Mouse (Mus musculus) heart, adult 11 months (tissue): Measurements from ENCODE around the gene Olfm3.

Experiments used
- DNase-seq: peaks from one replicate; pipeline ENCODE4 v3.0.0; 2022

Gene Olfm3

GRCm38 (mm10) chr3:115081371-115081770 lies 177.5 kb downstream of the Olfm3 start:
- no peak for DNase-seq

- no peak for DNase-seq
These were observed 179.1 kb downstream of the Olfm3 start for GRCm38 (mm10) chr3:115082947-115083346.

DNA sequence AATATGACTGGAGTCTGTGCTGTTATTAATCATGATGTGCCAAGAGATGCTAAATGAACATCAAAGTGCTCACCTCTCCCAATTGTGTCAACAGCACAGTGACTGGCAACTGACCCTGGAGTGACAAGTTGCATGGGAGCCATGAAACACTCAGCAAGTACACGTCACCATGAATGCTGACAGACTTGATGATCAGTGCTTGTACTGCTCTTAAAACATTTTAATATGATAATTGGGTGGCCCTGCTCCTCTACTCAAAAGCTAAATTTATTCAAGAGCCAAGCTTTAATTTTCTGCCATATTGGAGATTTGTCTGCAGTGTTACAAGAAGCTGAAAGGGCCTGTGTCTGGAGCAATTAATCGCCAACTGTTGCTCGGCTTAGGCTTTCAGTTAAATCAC lies 184.4 kb downstream of the Olfm3 start:
- DNase-seq = no peak

- DNase-seq = no peak
These were observed 186.8 kb downstream of the Olfm3 start for GRCm38 (mm10) chr3:115090670-115091069.

DNA sequence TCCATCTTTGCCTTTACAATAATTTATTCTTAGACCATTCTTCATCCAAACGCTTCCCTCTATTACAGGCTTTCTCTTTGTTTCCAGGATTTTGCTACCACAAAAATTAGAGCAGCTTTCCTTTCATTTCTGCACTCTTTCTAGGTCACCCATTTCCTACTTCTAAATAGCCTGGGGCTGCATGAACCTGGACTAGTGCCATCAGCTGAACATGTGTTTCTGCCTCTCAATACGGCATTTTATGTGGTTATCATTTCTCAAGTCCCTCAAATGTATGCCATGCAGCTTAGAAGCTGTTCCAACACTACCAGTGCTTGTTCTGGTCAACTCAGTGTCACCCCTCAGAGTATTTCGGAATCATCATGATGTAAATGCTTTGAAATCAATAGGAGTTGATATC lies 191.6 kb downstream of the Olfm3 start:
- no peak for DNase-seq

- DNase-seq = no peak
These were observed 195.7 kb downstream of the Olfm3 start for GRCm38 (mm10) chr3:115099590-115099989.

- no peak for DNase-seq
These were observed 200.4 kb downstream of the Olfm3 start for GRCm38 (mm10) chr3:115104155-115104801.

- DNase-seq = no peak
These were observed 201.1 kb downstream of the Olfm3 start for GRCm38 (mm10) chr3:115104802-115105493.

GRCm38 (mm10) chr3:115145722-115146121 lies 241.8 kb downstream of the Olfm3 start:
- no peak for DNase-seq

DNA sequence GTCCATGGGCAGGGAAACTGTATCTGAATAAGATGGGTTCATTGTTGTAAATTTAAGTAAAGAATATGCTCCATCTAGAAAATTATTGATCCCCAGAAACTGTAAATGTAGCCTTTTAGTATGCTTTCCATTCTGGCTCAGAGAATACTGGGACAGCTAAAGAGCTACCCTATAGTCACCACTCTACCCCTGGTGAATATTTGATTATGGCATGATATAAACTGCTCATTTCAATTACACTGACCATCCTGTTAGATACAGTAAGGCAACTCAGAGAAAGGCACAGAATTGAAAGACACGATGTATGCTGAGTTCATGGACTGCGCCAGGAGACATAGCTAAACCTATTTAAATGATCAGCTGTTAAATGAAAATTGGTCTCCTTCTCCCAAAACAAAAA lies 242.4 kb downstream of the Olfm3 start:
- no peak for DNase-seq

GRCm38 (mm10) chr3:115158903-115159473 lies 255.1 kb downstream of the Olfm3 start:
- DNase-seq = no peak

- DNase-seq = no peak
These were observed 270.7 kb downstream of the Olfm3 start for GRCm38 (mm10) chr3:115174625-115175024.
